Mouse (Mus musculus) hindbrain, embryonic 14.5 days (tissue): ENCODE measurements around the gene Tubg1. TPM values are rescaled to one million over a fixed set of nuclear protein-coding genes. Genes with fewer than 3 reads are reported as not detected.

Experiments used
- ATAC-seq: fragments of 200-750 bp; cut with Nextera tagmentation; 2 replicates; pipeline ENCODE4 v1.8.0; 2017; ENCODE audit warnings: moderate number of reproducible peaks, mild to moderate bottlenecking, moderate TSS enrichment, moderate library complexity; ENCODE audit not compliant: low FRiP score
- DNase-seq: peaks from one replicate; pipeline ENCODE4 v3.0.0-alpha.2; 2015; ENCODE audit warnings: low spot score
- H3K27ac ChIP-seq: fragments of 300-500 bp; sonication (generic); 2 replicates; pipeline ENCODE4 v1.5.1; 2014; ENCODE audit warnings: mild to moderate bottlenecking, moderate library complexity
- H3K27me3 ChIP-seq: fragments of 300-500 bp; sonication (generic); 2 replicates; pipeline ENCODE4 v1.6.1; 2014; ENCODE audit warnings: mild to moderate bottlenecking, low read length, mixed read lengths; ENCODE audit not compliant: control insufficient read depth, insufficient read depth
- H3K36me3 ChIP-seq: fragments of 300-500 bp; sonication (generic); replicated peaks from 2 replicates; pipeline ENCODE4 v1.6.1; 2014; ENCODE audit not compliant: control insufficient read depth, insufficient read depth
- H3K4me1 ChIP-seq: fragments of 300-500 bp; sonication (generic); replicated peaks from 2 replicates; pipeline ENCODE4 v1.6.1; 2014; ENCODE audit warnings: antibody characterized with exemption, low read length, mixed read lengths; ENCODE audit not compliant: control insufficient read depth, insufficient read depth
- H3K4me2 ChIP-seq: fragments of 300-500 bp; sonication (generic); replicated peaks from 2 replicates; pipeline ENCODE4 v1.6.1; 2014; ENCODE audit warnings: mild to moderate bottlenecking, moderate library complexity
- H3K4me3 ChIP-seq: fragments of 300-500 bp; sonication (generic); replicated peaks from 2 replicates; pipeline ENCODE4 v1.5.1; 2014; ENCODE audit warnings: mild to moderate bottlenecking, low read length
- H3K9ac ChIP-seq: fragments of 300-500 bp; sonication (generic); 2 replicates; pipeline ENCODE4 v1.6.1; 2014
- H3K9me3 ChIP-seq: fragments of 300-500 bp; sonication (generic); 2 replicates; pipeline ENCODE4 v1.6.1; 2016; ENCODE audit warnings: low read length; ENCODE audit not compliant: control insufficient read depth
- WGBS: fragments of 180-500 bp; shearing (Covaris S2); extraction: QIAGEN DNeasy Blood & Tissue Kit; methylation state at CpG from one replicate; pipeline ENCODE4 v1.1.7; 2014; 5-methylcytosine and 5-hydroxymethylcytosine counted together
- polyA plus RNA-seq: library from polyadenylated mRNA; unstranded; fragments of >200 nt; fragmentation: Nextera tagmentation; extraction: Ambion mirVana; gene quantifications from 2 replicates; pipeline ENCODE4 v1.2.1, GENCODE M21; 2014

Tubg1 gene
- polyA plus RNA-seq, 1 experiment from 2014 or later, result 64.0 TPM

GRCm38 (mm10) chr11:101131187-101131586, 11.4 kb downstream of the Tubg1 start:
- Histone ChIP-seq H3K9ac (no peak overlapping the region), H3K36me3 (peaks cover 8% of the 10 kb centered on the region), H3K4me1 (no peaks in the 10 kb centered on the region), H3K9me3 (no peaks in the 10 kb centered on the region), H3K4me2 (no peak overlapping the region), H3K27me3 (no peaks in the 10 kb centered on the region), H3K27ac (no peak overlapping the region), H3K4me3 (no peak overlapping the region)
- no peak for ATAC-seq
- 91% methylated on average over 2 of the region's 2 CpGs for WGBS
- no peak for DNase-seq

- Histone ChIP-seq H3K9me3 (no peaks in the 10 kb centered on the region), H3K4me3 (no peak overlapping the region), H3K4me1 (no peaks in the 10 kb centered on the region), H3K9ac (no peak overlapping the region), H3K36me3 (peaks cover 3% of the 10 kb centered on the region), H3K27ac (no peak overlapping the region), H3K27me3 (no peaks in the 10 kb centered on the region), H3K4me2 (no peak overlapping the region)
- ATAC-seq, result no peak
- 92% methylated on average over 6 of the region's 6 CpGs for WGBS
- DNase-seq, result no peak
These were observed 12.0 kb downstream of the Tubg1 start for GRCm38 (mm10) chr11:101131701-101132100.

- no peak overlapping the region for H3K9ac ChIP-seq
- H3K9me3 ChIP-seq, result no peaks in the 10 kb centered on the region
- no peaks in the 10 kb centered on the region for H3K4me1 ChIP-seq
- no peaks in the 10 kb centered on the region for H3K27me3 ChIP-seq
- H3K27ac ChIP-seq, result no peak overlapping the region
- H3K36me3 ChIP-seq, result no peaks in the 10 kb centered on the region
- DNase-seq (no peak), ATAC-seq (no peak)
- 85% methylated on average over 12 of the region's 12 CpGs for WGBS
- no peak overlapping the region for H3K4me3 ChIP-seq
- H3K4me2 ChIP-seq, result no peak overlapping the region
These were observed 13.3 kb downstream of the Tubg1 start for GRCm38 (mm10) chr11:101133037-101133436.

- WGBS, result 81% methylated on average over 13 of the region's 13 CpGs
- Histone ChIP-seq H3K4me2 (no peak overlapping the region), H3K27ac (no peak overlapping the region)
These were observed 14.6 kb downstream of the Tubg1 start for GRCm38 (mm10) chr11:101134217-101134865.

GRCm38 (mm10) chr11:101137000-101137399, 17.3 kb downstream of the Tubg1 start:
- DNase-seq (no peak), ATAC-seq (no peak)
- no peak overlapping the region for H3K9ac ChIP-seq
- H3K36me3 ChIP-seq, result no peaks in the 10 kb centered on the region
- no peak overlapping the region for H3K4me3 ChIP-seq
- no peaks in the 10 kb centered on the region for H3K27me3 ChIP-seq
- 79% methylated on average over 7 of the region's 7 CpGs for WGBS
- no peaks in the 10 kb centered on the region for H3K9me3 ChIP-seq
- no peak overlapping the region for H3K4me2 ChIP-seq
- H3K27ac ChIP-seq, result no peak overlapping the region
- no peaks in the 10 kb centered on the region for H3K4me1 ChIP-seq

More at GRCm38 (mm10) chr11:101134217-101134865, 14.6 kb downstream of the Tubg1 start:
- DNase-seq (no peak), ATAC-seq (no peak)
- Histone ChIP-seq H3K9me3 (no peaks in the 10 kb centered on the region), H3K9ac (no peak overlapping the region), H3K36me3 (no peaks in the 10 kb centered on the region), H3K27me3 (no peaks in the 10 kb centered on the region), H3K4me1 (no peaks in the 10 kb centered on the region), H3K4me3 (no peak overlapping the region)

- ATAC-seq, result peak; percentile 59; the same call in 1 of the 2 replicates
- Histone ChIP-seq H3K9ac (0 out of 2 replicates have a peak overlapping the region, but pooled peaks have one; percentile 28), H3K4me3 (no peak overlapping the region; the same call in 1 of the 2 replicates), H3K9me3 (no peaks in the 10 kb centered on the region), H3K36me3 (no peaks in the 10 kb centered on the region), H3K4me2 (peak overlapping the region; percentile 40), H3K4me1 (peaks cover 3% of the 10 kb centered on the region; the same call in 1 of the 2 replicates), H3K27ac (peak overlapping the region; percentile 48), H3K27me3 (no peaks in the 10 kb centered on the region)
- DNase-seq, result no peak
- WGBS, result 21% methylated on average over 15 of the region's 15 CpGs
These were observed 18.9 kb downstream of the Tubg1 start for GRCm38 (mm10) chr11:101138536-101139181.

- H3K4me2 ChIP-seq, result peak overlapping the region; percentile 50
- peak overlapping the region; percentile 47; the same call in 1 of the 2 replicates for H3K27ac ChIP-seq
- DNase-seq (no peak), ATAC-seq (no peak)
- WGBS, result 38% methylated on average over 27 of the region's 27 CpGs
- peaks cover 3% of the 10 kb centered on the region; the same call in 1 of the 2 replicates for H3K4me1 ChIP-seq
- peak overlapping the region; percentile 24; the same call in 1 of the 2 replicates for H3K9ac ChIP-seq
- H3K4me3 ChIP-seq, result peak overlapping the region; percentile 21
- no peaks in the 10 kb centered on the region for H3K9me3 ChIP-seq
- H3K27me3 ChIP-seq, result no peaks in the 10 kb centered on the region
- H3K36me3 ChIP-seq, result no peaks in the 10 kb centered on the region
These were observed 20.6 kb downstream of the Tubg1 start for GRCm38 (mm10) chr11:101140164-101140819.

GRCm38 (mm10) chr11:101141088-101141487, 21.4 kb downstream of the Tubg1 start:
- Histone ChIP-seq H3K4me1 (peaks cover 5% of the 10 kb centered on the region; the same call in 1 of the 2 replicates), H3K4me3 (no peak overlapping the region), H3K9ac (no peak overlapping the region), H3K36me3 (no peaks in the 10 kb centered on the region), H3K9me3 (no peaks in the 10 kb centered on the region), H3K4me2 (no peak overlapping the region), H3K27me3 (no peaks in the 10 kb centered on the region), H3K27ac (no peak overlapping the region)
- ATAC-seq, result no peak
- WGBS, result 79% methylated on average over 8 of the region's 8 CpGs
- no peak for DNase-seq
